Comparison of ENCODE assay signal across 14 mouse cellular contexts in the genomic region with DNA sequence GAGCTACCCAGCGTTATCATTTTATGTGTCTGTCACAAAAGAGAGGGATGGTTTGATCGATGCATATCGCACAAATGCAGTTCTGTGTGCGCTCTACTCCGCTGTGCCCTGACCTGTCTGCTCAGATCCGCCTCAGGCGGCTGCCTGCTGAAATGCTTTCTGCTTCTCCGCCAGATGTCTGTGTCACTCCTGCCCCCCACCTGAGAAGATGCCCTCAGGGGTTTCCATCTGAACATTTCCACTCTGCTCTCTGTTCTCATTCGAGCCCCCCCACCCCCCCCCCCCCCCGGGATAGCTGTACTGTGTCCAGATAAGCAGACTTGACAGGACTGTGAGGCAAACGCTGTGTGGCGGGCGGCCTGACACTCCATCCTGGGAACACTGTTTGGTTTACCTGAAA. TPM values are rescaled to one million over a fixed set of nuclear protein-coding genes. Genes with fewer than 3 reads are reported as not detected.
A peak's percentile ranks its signal among the peaks of the same experiment; 100 is the strongest.
DNase-seq lines count a peak whose midpoint lies in the region; ATAC-seq and TF ChIP-seq lines count a peak whose summit lies in the region.
"Had no signal": no experiment of that assay in that cellular context is flagged by ENCODE, and none has a peak within 500 bp of the region (broad histone marks: within the 10 kb centered on the region; RNA-seq: fewer than 3 reads in every experiment).

No protein-coding gene starts in this region.

- H3K4me3 ChIP-seq in limb, embryonic 11.5 days (ENCODE audit: low read depth, low read length) = no peak overlapping the region
- no peak overlapping the region for H3K4me3 ChIP-seq in limb, embryonic 10.5 days
- H3K4me3 ChIP-seq in limb, embryonic 14.5 days (replicated peaks; ENCODE audit: low read length) = no peak overlapping the region
- H3K4me3 ChIP-seq: forebrain, embryonic 12.5 days; limb, embryonic 13.5 days; stomach, embryonic 15.5 days had no signal

- H3K4me2 ChIP-seq in limb, embryonic 11.5 days (ENCODE audit: low read depth, severe bottlenecking) = no peak overlapping the region
- H3K4me2 ChIP-seq in limb, embryonic 14.5 days (replicated peaks; ENCODE audit: low read depth, low read length, severe bottlenecking) = no peak overlapping the region
- H3K4me2 ChIP-seq: forebrain, embryonic 12.5 days; limb, embryonic 13.5 days; stomach, embryonic 15.5 days had no signal

- no peaks in the 10 kb centered on the region for H3K9me3 ChIP-seq in limb, embryonic 11.5 days (ENCODE audit: control insufficient read depth, low read length)
- no peaks in the 10 kb centered on the region for H3K9me3 ChIP-seq in limb, embryonic 10.5 days (replicated peaks)
- H3K9me3 ChIP-seq in limb, embryonic 14.5 days (ENCODE audit: control insufficient read depth, low read length) = no peaks in the 10 kb centered on the region; the same call in 1 of the 2 replicates
- H3K9me3 ChIP-seq: forebrain, embryonic 12.5 days; limb, embryonic 13.5 days; stomach, embryonic 15.5 days had no signal

- H3K27ac ChIP-seq in limb, embryonic 11.5 days (replicated peaks; ENCODE audit: low read depth, low read length) = no peak overlapping the region
- no peak overlapping the region for H3K27ac ChIP-seq in limb, embryonic 10.5 days
- H3K27ac ChIP-seq in limb, embryonic 14.5 days (replicated peaks; ENCODE audit: low read depth, low read length) = no peak overlapping the region
- H3K27ac ChIP-seq: forebrain, embryonic 12.5 days; limb, embryonic 13.5 days; stomach, embryonic 15.5 days had no signal

- no peak overlapping the region for H3K9ac ChIP-seq in limb, embryonic 11.5 days (ENCODE audit: low read length)
- no peak overlapping the region for H3K9ac ChIP-seq in limb, embryonic 14.5 days (ENCODE audit: low read depth, low read length, severe bottlenecking)
- H3K9ac ChIP-seq: forebrain, embryonic 12.5 days; limb, embryonic 13.5 days; stomach, embryonic 15.5 days had no signal

- no peak for TF ChIP-seq POLR2A in limb, embryonic 14.5 days (IDR thresholded peaks at IDR 0.05; ENCODE audit: borderline replicate concordance, extremely low read depth, insufficient read depth, insufficient read length)

- WGBS in limb, embryonic 11.5 days = 56% methylated on average over 13 of the region's 13 CpGs
- 55% methylated on average over 13 of the region's 13 CpGs for WGBS in limb, embryonic 10.5 days
- 41% methylated on average over 12 of the region's 13 CpGs for WGBS in limb, embryonic 14.5 days

- no peaks in the 10 kb centered on the region for H3K4me1 ChIP-seq in limb, embryonic 11.5 days (ENCODE audit: control insufficient read depth, insufficient read depth, low read length)
- H3K4me1 ChIP-seq in limb, embryonic 10.5 days = peaks cover 18% of the 10 kb centered on the region
- 0 out of 2 replicates have a peak, but pooled peaks cover 3% of the 10 kb centered on the region for H3K4me1 ChIP-seq in limb, embryonic 14.5 days (ENCODE audit: control insufficient read depth, insufficient read depth, low read length)

- peak; percentile 28 for DNase-seq in limb, embryonic 11.5 days (ENCODE audit: low spot score)
- no peak for DNase-seq in limb, embryonic 10.5 days (ENCODE audit: low spot score)
- DNase-seq in ZHBTc4 (ENCODE audit: low read depth, low spot score) = peak; percentile 87
- peak; percentile 17 for DNase-seq in embryo, embryonic 10 days (ENCODE audit: low spot score)
- DNase-seq in limb, embryonic 14.5 days (ENCODE audit: low spot score) = peak; percentile 38
- no peak for DNase-seq in ovary, postnatal 14 days (ENCODE audit: low spot score)
- DNase-seq in kidney, postnatal 14 days = no peak
- DNase-seq: kidney, adult 2 months; kidney, postnatal 36 days; layer of hippocampus, postnatal 36 days; spleen, adult 18-20 months had no signal

- H3K36me3 ChIP-seq in limb, embryonic 11.5 days (ENCODE audit: control insufficient read depth, insufficient read depth, low read length) = no peaks in the 10 kb centered on the region
- H3K36me3 ChIP-seq in limb, embryonic 10.5 days = no peaks in the 10 kb centered on the region
- no peaks in the 10 kb centered on the region for H3K36me3 ChIP-seq in limb, embryonic 14.5 days (ENCODE audit: control insufficient read depth, insufficient read depth, low read length)
- H3K36me3 ChIP-seq: forebrain, embryonic 12.5 days; limb, embryonic 13.5 days; stomach, embryonic 15.5 days had no signal

- ATAC-seq in limb, embryonic 11.5 days (ENCODE audit: insufficient number of reproducible peaks, low FRiP score, low TSS enrichment, low read depth) = no peak
- ATAC-seq in limb, embryonic 14.5 days (ENCODE audit: low FRiP score, low read depth) = no peak

- no peaks in the 10 kb centered on the region for H3K27me3 ChIP-seq in limb, embryonic 11.5 days (ENCODE audit: control insufficient read depth, insufficient read depth, low read length)
- peaks cover 13% of the 10 kb centered on the region for H3K27me3 ChIP-seq in limb, embryonic 10.5 days (ENCODE audit: low read depth, poor library complexity, severe bottlenecking)
- no peaks in the 10 kb centered on the region for H3K27me3 ChIP-seq in limb, embryonic 14.5 days (ENCODE audit: control insufficient read depth, insufficient read depth, low read length)
- H3K27me3 ChIP-seq: stomach, embryonic 15.5 days had no signal

RNA-seq across cellular contexts. Expression of a gene that starts 5.0 kb away (rescaled TPM):
- polyA plus RNA-seq in limb, embryonic 11.5 days (2014; fragmentation: Nextera tagmentation; extraction: Ambion mirVana) = 13.3 and 13.4 TPM in 2 replicates
- polyA plus RNA-seq in limb, embryonic 10.5 days (2016; fragmentation: Nextera tagmentation; extraction: Ambion mirVana) = 8.0 and 11.3 TPM in 2 replicates
- polyA plus RNA-seq in limb, embryonic 14.5 days (2012; rRNA removed) = 9.8 and 11.9 TPM in 2 replicates
- 15.0 and 21.2 TPM in 2 replicates for polyA plus RNA-seq in limb, embryonic 14.5 days (2014; fragmentation: Nextera tagmentation; extraction: Ambion mirVana)

RNA-seq across cellular contexts. Expression of a gene that starts 35.4 kb away (rescaled TPM):
- 0.71 and 1.5 TPM in 2 replicates for polyA plus RNA-seq in limb, embryonic 11.5 days (2014; fragmentation: Nextera tagmentation; extraction: Ambion mirVana)
- 1.5 and 2.0 TPM in 2 replicates for polyA plus RNA-seq in limb, embryonic 10.5 days (2016; fragmentation: Nextera tagmentation; extraction: Ambion mirVana)
- 0.08 and 0.22 TPM in 2 replicates for polyA plus RNA-seq in limb, embryonic 14.5 days (2012; rRNA removed)
- 1.4 and 1.6 TPM in 2 replicates for polyA plus RNA-seq in limb, embryonic 14.5 days (2014; fragmentation: Nextera tagmentation; extraction: Ambion mirVana)
- polyA plus RNA-seq: kidney, adult 2 months had no signal

RNA-seq across cellular contexts. Expression of a gene that starts 36.2 kb away (rescaled TPM):
- polyA plus RNA-seq in limb, embryonic 11.5 days (2014; fragmentation: Nextera tagmentation; extraction: Ambion mirVana) = 59.3 and 60.9 TPM in 2 replicates
- polyA plus RNA-seq in limb, embryonic 10.5 days (2016; fragmentation: Nextera tagmentation; extraction: Ambion mirVana) = 70.8 and 81.3 TPM in 2 replicates
- polyA plus RNA-seq in limb, embryonic 14.5 days (2012; rRNA removed) = 39.9 and 49.7 TPM in 2 replicates
- 45.1 and 47.3 TPM in 2 replicates for polyA plus RNA-seq in limb, embryonic 14.5 days (2014; fragmentation: Nextera tagmentation; extraction: Ambion mirVana)

RNA-seq across cellular contexts. Expression of a gene that starts 49.4 kb away (rescaled TPM):
- polyA plus RNA-seq in limb, embryonic 11.5 days (2014; fragmentation: Nextera tagmentation; extraction: Ambion mirVana) = 116 TPM in 2 replicates
- 93.4 and 102 TPM in 2 replicates for polyA plus RNA-seq in limb, embryonic 10.5 days (2016; fragmentation: Nextera tagmentation; extraction: Ambion mirVana)
- polyA plus RNA-seq in limb, embryonic 14.5 days (2012; rRNA removed) = 65.2 and 76.3 TPM in 2 replicates
- polyA plus RNA-seq in limb, embryonic 14.5 days (2014; fragmentation: Nextera tagmentation; extraction: Ambion mirVana) = 105 and 116 TPM in 2 replicates

RNA-seq across cellular contexts. Expression of a gene that starts 50.4 kb away (rescaled TPM):
- 249 and 251 TPM in 2 replicates for polyA plus RNA-seq in limb, embryonic 11.5 days (2014; fragmentation: Nextera tagmentation; extraction: Ambion mirVana)
- 170 and 214 TPM in 2 replicates for polyA plus RNA-seq in limb, embryonic 10.5 days (2016; fragmentation: Nextera tagmentation; extraction: Ambion mirVana)
- 73.8 and 99.9 TPM in 2 replicates for polyA plus RNA-seq in limb, embryonic 14.5 days (2012; rRNA removed)
- polyA plus RNA-seq in limb, embryonic 14.5 days (2014; fragmentation: Nextera tagmentation; extraction: Ambion mirVana) = 167 and 179 TPM in 2 replicates

Comparison
In these comparisons a context has a peak if more than half of its experiments do, and no peak if none do; other contexts are left out.
1. DNase-seq: peak in limb, embryonic 11.5 days (single experiment), ZHBTc4 (single experiment), embryo, embryonic 10 days (single experiment) and limb, embryonic 14.5 days (single experiment); none in limb, embryonic 10.5 days (single experiment), ovary, postnatal 14 days (single experiment) and kidney, postnatal 14 days (single experiment).